Mouse (Mus musculus) embryonic stem cell, embryonic (primary cell): ENCODE results near the gene H3f3b.

ENCODE experiments used
- CTCF ChIA-PET, 4 experiments: fragments of 300-600 bp in 2 of 4; fragments of 350-600 bp in 2 of 4; sonication (Branson Sonifier 250); formaldehyde crosslinking; loops; one replicate each; lab custom pipeline; 2022; ENCODE audit warnings: inconsistent platforms in 2 of 4; lab: Charles Lee
- POLR2A ChIA-PET, 4 experiments: fragments of 300-600 bp in 2 of 4; fragments of 350-600 bp in 2 of 4; sonication (Branson Sonifier 250); formaldehyde crosslinking; loops; one replicate each; lab custom pipeline; 2022; ENCODE audit warnings: antibody characterized with exemption in 4 of 4, inconsistent platforms in 1 of 4; lab: Charles Lee

H3f3b gene

DNA sequence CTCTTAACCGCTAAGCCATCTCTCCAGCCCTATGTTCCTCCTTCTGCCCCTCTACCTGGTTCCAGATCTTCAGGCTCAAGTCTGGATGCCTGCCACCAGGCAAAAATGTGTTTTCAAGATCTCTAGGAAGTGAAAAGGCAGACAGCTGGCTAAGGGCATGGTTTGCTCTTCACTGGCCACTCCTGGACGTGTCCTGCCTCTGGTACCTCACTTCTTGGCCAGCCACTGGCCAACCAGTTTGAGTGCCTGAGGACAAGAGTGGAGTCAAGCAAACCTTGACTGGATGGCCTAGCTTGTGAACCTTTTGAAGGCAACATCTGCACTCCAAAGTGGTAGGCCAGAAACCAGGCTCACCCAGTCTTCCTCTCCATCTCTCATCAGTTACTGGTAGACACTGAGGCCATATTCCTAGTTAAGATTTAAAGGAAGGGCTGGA lies 7.8 kb downstream of the H3f3b start:
- ChIA-PET POLR2A (interaction anchor here (0.6 to 10.7 kb wide), 51 partner anchors 8 to 407 kb away, joined by 3 to 392 read pairs (median 4); partner anchors contain the start of genes Galk1 (in 3 of the 4), Unk (in 3 of the 4), Fbf1 (in 1 of the 4) and Mif4gd (in 1 of the 4)), CTCF (interaction anchor here (0.6 to 2.3 kb wide), 16 partner anchors 9 to 426 kb away, joined by 3 to 9 read pairs (median 3); no protein-coding TSS in a partner anchor)

GRCm38 (mm10) chr11:116019360-116019791 lies 8.4 kb downstream of the H3f3b start:
- CTCF ChIA-PET: interaction anchor here in 3 of 4 experiments (0.8 to 2.3 kb wide), 6 partner anchors 8 to 297 kb away, joined by 3 to 8 read pairs (median 4); no protein-coding TSS in a partner anchor
- POLR2A ChIA-PET: interaction anchor here (0.6 to 10.7 kb wide), 31 partner anchors 7 to 406 kb away, joined by 3 to 392 read pairs (median 4); partner anchors contain the start of genes Galk1 (in 3 of the 4), Unk (in 2 of the 4), Fbf1 (in 1 of the 4) and Mif4gd (in 1 of the 4)

- POLR2A ChIA-PET: interaction anchor here (0.6 to 10.7 kb wide), 32 partner anchors 7 to 484 kb away, joined by 3 to 145 read pairs (median 4); partner anchors contain the start of genes Unk (in 2 of the 4), Fbf1 (in 1 of the 4), Galk1 (in 1 of the 4) and Mif4gd (in 1 of the 4)
- CTCF ChIA-PET: interaction anchor here (0.7 to 2.3 kb wide), 13 partner anchors 10 to 296 kb away, joined by 3 to 20 read pairs (median 5); partner anchors contain the start of gene Smim5 (in 2 of the 4)
Observed at GRCm38 (mm10) chr11:116018867-116019266, 8.9 kb downstream of the H3f3b start.

DNA sequence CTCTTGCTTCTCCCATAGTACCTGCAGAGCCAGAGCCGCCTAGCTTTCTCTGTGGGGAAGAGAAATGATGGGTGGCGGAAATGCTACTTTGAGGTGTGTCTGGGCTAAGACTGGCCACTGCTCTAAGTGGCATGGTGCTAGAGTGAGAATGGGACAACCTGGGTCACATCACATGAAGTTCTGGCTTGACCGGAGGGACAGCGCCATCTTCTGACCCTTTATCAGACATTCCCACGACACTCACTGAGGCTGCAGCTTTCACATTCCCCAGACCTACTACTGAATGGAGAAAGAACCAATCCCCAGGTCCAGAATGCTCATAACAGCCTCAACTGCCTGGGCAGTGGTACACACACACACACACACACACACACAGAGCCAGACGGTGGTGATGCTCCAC lies 9.7 kb downstream of the H3f3b start:
- CTCF ChIA-PET: interaction anchor here (0.5 to 2.4 kb wide), 45 partner anchors 9 to 457 kb away, joined by 3 to 21 read pairs (median 4); partner anchors contain the start of genes Smim5 (in 2 of the 4), Recql5 (in 1 of the 4) and Sap30bp (in 1 of the 4)
- POLR2A ChIA-PET: interaction anchor here (0.5 to 10.7 kb wide), 50 partner anchors 10 to 483 kb away, joined by 3 to 145 read pairs (median 4); partner anchors contain the start of genes Unk (in 2 of the 4), Mif4gd (in 1 of the 4), Mrpl38 (in 1 of the 4) and Recql5 (in 1 of the 4)

DNA sequence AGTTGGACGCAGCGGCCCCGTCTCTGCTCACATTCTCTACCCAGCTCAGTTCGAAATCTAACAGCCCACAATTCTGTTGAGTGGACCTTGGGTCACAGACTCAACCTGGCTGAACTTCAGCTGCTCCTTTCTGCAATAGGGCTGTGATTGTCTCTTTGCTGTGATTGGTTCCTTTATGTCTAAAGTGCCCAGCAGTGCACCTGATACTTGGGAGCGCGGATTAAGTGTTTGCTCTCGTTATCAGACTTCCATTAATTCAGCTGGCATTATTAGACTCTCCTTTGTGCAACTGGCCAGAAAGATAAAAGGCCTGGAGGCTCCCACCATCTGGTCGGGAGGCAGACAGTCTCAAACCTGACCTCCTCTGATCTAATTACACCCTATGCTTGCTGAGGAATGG lies 12.9 kb downstream of the H3f3b start:
- POLR2A ChIA-PET: interaction anchor here in 3 of 4 experiments (0.9 to 13.1 kb wide), 9 partner anchors 8 to 307 kb away, joined by 3 to 392 read pairs (median 10); partner anchors contain the start of genes Grb2 (in 1 of the 3) and Unk (in 1 of the 3)
- CTCF ChIA-PET: interaction anchor here in 1 of 4 experiments (0.6 to 0.8 kb wide), 2 partner anchors 26 to 520 kb away, joined by 3 to 4 read pairs; no protein-coding TSS in a partner anchor

DNA sequence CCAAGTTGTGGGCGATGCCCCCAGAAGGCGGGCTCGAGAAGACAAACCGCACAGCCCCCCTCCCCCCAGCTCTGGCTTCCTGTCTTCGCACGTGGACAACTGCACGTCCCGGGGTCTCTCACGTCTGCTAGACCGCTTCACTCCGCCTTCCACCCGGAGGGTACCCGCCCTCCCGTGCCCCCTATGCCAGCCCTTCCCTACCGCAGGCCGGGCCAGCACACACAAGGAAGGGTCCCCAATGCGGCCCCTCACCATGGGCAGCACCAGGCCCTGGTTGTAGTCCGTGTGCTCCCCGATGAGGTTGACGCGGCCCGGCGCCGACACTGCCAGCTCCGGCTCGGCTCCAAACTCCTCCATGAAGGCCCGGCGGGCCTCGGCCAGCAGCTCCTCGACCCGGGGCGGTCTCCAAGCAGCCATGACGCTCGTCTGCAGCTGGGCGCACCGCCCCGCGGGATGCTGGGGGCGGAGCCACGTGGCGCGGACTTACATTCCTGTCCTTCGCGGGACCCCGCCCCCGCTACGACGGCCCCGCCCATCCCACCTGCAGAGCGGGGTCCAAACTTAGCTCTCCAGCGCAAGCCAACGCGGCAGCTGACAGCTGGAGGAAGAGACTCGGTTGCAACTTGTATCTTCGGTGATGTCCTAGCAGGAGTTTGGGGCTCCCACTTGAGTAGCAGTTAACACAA lies 15.4 kb downstream of the H3f3b start, which contains the start of gene Galk1:
Gene Galk1 (minus strand): TSS at position 458 of the 686 bp plus-strand sequence.
- ChIA-PET POLR2A (interaction anchor here (0.5 to 13.1 kb wide), 91 partner anchors 8 to 664 kb away, joined by 3 to 392 read pairs (median 4); partner anchors contain the start of genes Unk (in 3 of the 4), Itgb4 (in 2 of the 4), Recql5 (in 2 of the 4) and Sap30bp (in 2 of the 4)), CTCF (interaction anchor here (0.6 to 2.5 kb wide), 29 partner anchors 9 to 290 kb away, joined by 3 to 14 read pairs (median 4); partner anchors contain the start of genes Caskin2 (in 1 of the 4), Mrpl38 (in 1 of the 4) and Unk (in 1 of the 4))

GRCm38 (mm10) chr11:116011529-116012261 lies 16.1 kb downstream of the H3f3b start:
- ChIA-PET CTCF (interaction anchor here (0.6 to 2.5 kb wide), 17 partner anchors 8 to 291 kb away, joined by 3 to 14 read pairs (median 5); partner anchors contain the start of genes Caskin2 (in 1 of the 4) and Mrpl38 (in 1 of the 4)), POLR2A (interaction anchor here (0.5 to 13.1 kb wide), 74 partner anchors 8 to 613 kb away, joined by 3 to 392 read pairs (median 4); partner anchors contain the start of genes Recql5 (in 2 of the 4), Sap30bp (in 2 of the 4), Unk (in 2 of the 4) and Grb2 (in 1 of the 4))

- ChIA-PET CTCF (interaction anchor here in 3 of 4 experiments (0.6 to 2.5 kb wide), 8 partner anchors 9 to 197 kb away, joined by 3 to 14 read pairs (median 4); partner anchors contain the start of gene Caskin2 (in 1 of the 3)), POLR2A (interaction anchor here (0.6 to 13.1 kb wide), 23 partner anchors 9 to 613 kb away, joined by 3 to 392 read pairs (median 6); partner anchors contain the start of genes Unk (in 2 of the 4), Recql5 (in 1 of the 4) and Sap30bp (in 1 of the 4))
Observed at GRCm38 (mm10) chr11:116010948-116011347, 16.8 kb downstream of the H3f3b start.

DNA sequence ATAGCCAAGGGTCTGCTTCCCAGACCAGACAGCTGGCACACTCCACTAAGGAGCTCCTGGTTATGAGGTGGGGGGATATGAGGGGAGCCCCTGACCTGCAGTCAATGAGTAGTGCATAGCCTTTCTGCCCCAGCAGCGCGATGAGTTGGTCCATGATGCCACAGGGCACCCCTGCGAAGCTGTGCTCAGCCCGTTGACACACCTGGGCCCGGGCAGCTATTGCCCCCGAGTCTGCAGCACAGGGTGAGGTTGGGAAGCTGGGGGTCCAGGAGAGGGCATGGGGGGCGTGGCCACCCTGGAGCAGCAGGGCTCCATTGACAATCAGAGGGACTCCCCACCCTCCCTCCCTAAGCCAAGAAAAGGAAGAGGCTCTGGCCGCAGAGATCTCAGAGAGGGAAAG lies 17.6 kb downstream of the H3f3b start:
- CTCF ChIA-PET: interaction anchor here (0.5 to 1.8 kb wide), 7 partner anchors 8 to 582 kb away, joined by 3 to 6 read pairs (median 4); no protein-coding TSS in a partner anchor

GRCm38 (mm10) chr11:116009661-116010060 lies 18.1 kb downstream of the H3f3b start:
- ChIA-PET POLR2A (interaction anchor here in 3 of 4 experiments (0.5 to 13.1 kb wide), 18 partner anchors 9 to 190 kb away, joined by 3 to 392 read pairs (median 4); partner anchors contain the start of gene Unk (in 1 of the 3)), CTCF (interaction anchor here in 3 of 4 experiments (0.5 to 1.8 kb wide), 6 partner anchors 8 to 217 kb away, joined by 3 to 6 read pairs (median 4); no protein-coding TSS in a partner anchor)

More for the DNA sequence above, 17.6 kb downstream of the H3f3b start:
- POLR2A ChIA-PET: interaction anchor here in 3 of 4 experiments (0.5 to 13.1 kb wide), 19 partner anchors 9 to 141 kb away, joined by 3 to 392 read pairs (median 4); no protein-coding TSS in a partner anchor

GRCm38 (mm10) chr11:116008832-116009375 lies 18.9 kb downstream of the H3f3b start:
- POLR2A ChIA-PET: interaction anchor here (0.6 to 13.1 kb wide), 28 partner anchors 8 to 190 kb away, joined by 3 to 392 read pairs (median 3); partner anchors contain the start of gene Unk (in 1 of the 4)
- CTCF ChIA-PET: interaction anchor here (0.6 to 1.8 kb wide), 17 partner anchors 9 to 363 kb away, joined by 3 to 7 read pairs (median 4); no protein-coding TSS in a partner anchor

- CTCF ChIA-PET: interaction anchor here (0.6 to 1.6 kb wide), 16 partner anchors 9 to 363 kb away, joined by 3 to 8 read pairs (median 3); no protein-coding TSS in a partner anchor
- POLR2A ChIA-PET: interaction anchor here (0.7 to 13.1 kb wide), 20 partner anchors 8 to 90 kb away, joined by 3 to 392 read pairs (median 4); partner anchors contain the start of gene Unk (in 1 of the 4)
Observed at GRCm38 (mm10) chr11:116008411-116008810, 19.4 kb downstream of the H3f3b start.

DNA sequence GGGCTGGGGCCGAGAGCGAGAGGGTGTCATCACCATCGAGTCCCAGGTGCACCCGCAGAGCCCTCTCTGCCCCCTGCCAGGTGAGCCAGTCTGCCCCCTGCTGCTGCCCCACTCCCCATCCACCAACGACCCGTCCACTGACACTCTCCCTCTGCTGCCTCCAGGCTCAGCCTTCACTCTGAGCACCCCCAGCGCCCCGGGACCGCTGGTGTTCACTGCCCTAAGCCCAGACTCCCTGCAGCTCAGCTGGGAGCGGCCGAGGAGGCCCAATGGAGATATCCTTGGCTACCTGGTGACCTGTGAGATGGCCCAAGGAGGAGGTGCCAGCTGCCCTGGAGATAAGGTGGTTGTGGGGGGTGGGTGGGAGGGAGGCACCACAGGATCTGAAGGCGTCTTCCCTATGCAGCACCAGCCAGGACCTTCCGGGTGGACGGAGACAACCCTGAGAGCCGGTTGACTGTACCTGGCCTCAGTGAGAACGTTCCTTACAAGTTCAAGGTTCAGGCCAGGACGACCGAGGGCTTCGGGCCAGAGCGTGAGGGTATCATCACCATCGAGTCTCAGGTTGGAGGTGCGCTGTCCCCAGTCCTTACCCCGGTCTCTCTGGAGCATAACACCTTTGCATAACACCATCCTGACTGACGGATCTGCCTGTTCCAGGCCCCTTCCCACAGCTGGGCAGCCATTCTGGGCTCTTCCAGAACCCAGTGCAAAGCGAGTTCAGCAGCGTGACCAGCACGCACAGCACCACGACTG lies 20.5 kb downstream of the H3f3b start:
- POLR2A ChIA-PET: interaction anchor here in 3 of 4 experiments (0.6 to 13.1 kb wide), 10 partner anchors 9 to 95 kb away, joined by 3 to 392 read pairs (median 6); no protein-coding TSS in a partner anchor
- CTCF ChIA-PET: interaction anchor here in 2 of 4 experiments (0.5 to 1.6 kb wide), 5 partner anchors 8 to 78 kb away, joined by 3 to 8 read pairs (median 3); no protein-coding TSS in a partner anchor

- ChIA-PET CTCF (interaction anchor here (0.6 to 1.9 kb wide), 13 partner anchors 12 to 606 kb away, joined by 3 to 5 read pairs (median 4); no protein-coding TSS in a partner anchor), POLR2A (interaction anchor here (0.6 to 13.1 kb wide), 25 partner anchors 12 to 418 kb away, joined by 3 to 392 read pairs (median 3); partner anchors contain the start of genes H3f3b (in 1 of the 4) and Tmem94 (in 1 of the 4))
Observed at GRCm38 (mm10) chr11:116005701-116006419, 21.9 kb downstream of the H3f3b start.
